Mouse (Mus musculus): ENCODE measurements around the gene Acp4. TPM values are rescaled to one million over a fixed set of nuclear protein-coding genes. Genes with fewer than 3 reads are reported as not detected.

Gene Acp4
- total and polyA plus RNA-seq, 3 experiments: 0.57 TPM; not detected in 2

- Histone ChIP-seq H3K9ac (ENCODE audit: insufficient read depth, low read depth) (no peak overlapping the region), H3K36me3 (replicated peaks in 1 of 2; ENCODE audit: control insufficient read depth in 1 of 2, insufficient read depth in 1 of 2, low read length in 1 of 2) (no peaks in the 10 kb centered on the region), H3K4me1 (ENCODE audit: control insufficient read depth in 1 of 2, insufficient read depth in 2 of 2) (peaks cover 5 to 13% of the 10 kb centered on the region in 2 experiments), H3K4me3 (replicated peaks in 1 of 3; ENCODE audit: low read depth in 2 of 3, low read length in 2 of 3, poor library complexity in 1 of 3) (no peak overlapping the region), H3K4me2 (ENCODE audit: insufficient read depth, low read depth, poor library complexity, severe bottlenecking) (no peak overlapping the region), H3K79me2 (replicated peaks; ENCODE audit: control insufficient read depth, extremely low read depth, insufficient read depth, poor library complexity, severe bottlenecking) (0 out of 2 replicates have a peak, but pooled peaks cover 4% of the 10 kb centered on the region), H3K9me3 (replicated peaks; ENCODE audit: low read length) (no peaks in the 10 kb centered on the region), H3K27me3 (replicated peaks) (peaks cover 9% of the 10 kb centered on the region), H3K27ac (ENCODE audit: insufficient read depth, low read depth) (no peak overlapping the region)
- DNase-seq (ENCODE audit: extremely low read depth): no peak
- dilution Hi-C loops (cut with MboI; ENCODE audit: extremely low pct_ligation_motif_present, extremely low pct_unique_long_range_greater_than_20kb, low sequenced_read_pairs) (no loop called here), in situ Hi-C loops (cut with MboI; ENCODE audit: low pct_ligation_motif_present, low pct_unique_long_range_greater_than_20kb, low sequenced_read_pairs) (no loop called here)
- TF ChIP-seq ZKSCAN1 (IDR thresholded peaks at IDR 0.05; ENCODE audit: borderline replicate concordance, low read depth, low read length): no peak
- no peak for TF ChIP-seq MEF2A (IDR thresholded peaks at IDR 0.05; ENCODE audit: borderline replicate concordance, low read depth, low read length)
- TF ChIP-seq PAX5 (IDR thresholded peaks at IDR 0.05; ENCODE audit: low read length): no peak
- TF ChIP-seq HCFC1 (IDR thresholded peaks at IDR 0.05; ENCODE audit: low read depth, low read length): no peak
- TF ChIP-seq MAFK (IDR thresholded peaks at IDR 0.05; ENCODE audit: insufficient replicate concordance, low read length): no peak
- TF ChIP-seq ZMIZ1 (IDR thresholded peaks at IDR 0.05; ENCODE audit: low read depth, low read length): no peak
- TF ChIP-seq CHD2 (IDR thresholded peaks at IDR 0.05; ENCODE audit: low read length): no peak
- TF ChIP-seq CTCF (conservative IDR thresholded peaks at IDR 0.05 in 1 of 2, IDR thresholded peaks at IDR 0.05 in 1 of 2; ENCODE audit: low read depth in 2 of 2, low read length in 2 of 2): no peak
- no peak for TF ChIP-seq RCOR1 (conservative IDR thresholded peaks at IDR 0.05; ENCODE audit: low read depth, low read length)
These were observed 16.5 kb downstream of the Acp4 start for GRCm38 (mm10) chr7:44240712-44241111.

- Histone ChIP-seq H3K27me3 (replicated peaks) (peaks cover 9% of the 10 kb centered on the region), H3K4me2 (ENCODE audit: insufficient read depth, low read depth, poor library complexity, severe bottlenecking) (no peak overlapping the region), H3K9me3 (replicated peaks; ENCODE audit: low read length) (no peaks in the 10 kb centered on the region), H3K79me2 (replicated peaks; ENCODE audit: control insufficient read depth, extremely low read depth, insufficient read depth, poor library complexity, severe bottlenecking) (no peaks in the 10 kb centered on the region), H3K27ac (ENCODE audit: insufficient read depth, low read depth) (no peak overlapping the region), H3K9ac (ENCODE audit: insufficient read depth, low read depth) (no peak overlapping the region), H3K4me3 (replicated peaks in 1 of 3; ENCODE audit: low read depth in 2 of 3, low read length in 2 of 3, poor library complexity in 1 of 3) (no peak overlapping the region), H3K4me1 (ENCODE audit: control insufficient read depth in 1 of 2, insufficient read depth in 2 of 2) (peaks cover 0 to 6% of the 10 kb centered on the region in 2 experiments; a peak in 2 of 4 replicates), H3K36me3 (replicated peaks in 1 of 2; ENCODE audit: control insufficient read depth in 1 of 2, insufficient read depth in 1 of 2, low read length in 1 of 2) (no peaks in the 10 kb centered on the region)
- TF ChIP-seq SIN3A (IDR thresholded peaks at IDR 0.05; ENCODE audit: low read length) (no peak), ZMIZ1 (IDR thresholded peaks at IDR 0.05; ENCODE audit: low read depth, low read length) (no peak), MEF2A (IDR thresholded peaks at IDR 0.05; ENCODE audit: borderline replicate concordance, low read depth, low read length) (no peak), IRF4 (IDR thresholded peaks at IDR 0.05; ENCODE audit: low read depth, low read length) (no peak), ELF1 (IDR thresholded peaks at IDR 0.05; ENCODE audit: low read depth, low read length) (no peak), MXI1 (IDR thresholded peaks at IDR 0.05; ENCODE audit: low read depth, low read length) (no peak), ZKSCAN1 (IDR thresholded peaks at IDR 0.05; ENCODE audit: borderline replicate concordance, low read depth, low read length) (no peak), JUND (conservative IDR thresholded peaks at IDR 0.05; ENCODE audit: low read depth, low read length) (no peak), TCF12 (IDR thresholded peaks at IDR 0.05; ENCODE audit: low read depth, low read length) (no peak)
- dilution Hi-C loops (cut with MboI; ENCODE audit: extremely low pct_ligation_motif_present, extremely low pct_unique_long_range_greater_than_20kb, low sequenced_read_pairs): no loop called here
- in situ Hi-C loops (cut with MboI; ENCODE audit: low pct_ligation_motif_present, low pct_unique_long_range_greater_than_20kb, low sequenced_read_pairs): no loop called here
- DNase-seq (ENCODE audit: extremely low read depth): no peak
These were observed 17.3 kb downstream of the Acp4 start for GRCm38 (mm10) chr7:44239913-44240312.
